Mouse (Mus musculus) erythroblast, embryonic 14.5 days (primary cell): Measurements from ENCODE around the gene Wdr74.

ENCODE experiments used
- GATA1 ChIP-seq: IDR thresholded peaks from 2 replicates; pipeline ENCODE4 v1.6.1; 2012; ENCODE audit warnings: low read length, inconsistent platforms, mixed read lengths
- TAL1 ChIP-seq: IDR thresholded peaks from 3 replicates; pipeline ENCODE4 v1.6.1; 2012; ENCODE audit warnings: low read length, inconsistent platforms, mixed read lengths

DNA sequence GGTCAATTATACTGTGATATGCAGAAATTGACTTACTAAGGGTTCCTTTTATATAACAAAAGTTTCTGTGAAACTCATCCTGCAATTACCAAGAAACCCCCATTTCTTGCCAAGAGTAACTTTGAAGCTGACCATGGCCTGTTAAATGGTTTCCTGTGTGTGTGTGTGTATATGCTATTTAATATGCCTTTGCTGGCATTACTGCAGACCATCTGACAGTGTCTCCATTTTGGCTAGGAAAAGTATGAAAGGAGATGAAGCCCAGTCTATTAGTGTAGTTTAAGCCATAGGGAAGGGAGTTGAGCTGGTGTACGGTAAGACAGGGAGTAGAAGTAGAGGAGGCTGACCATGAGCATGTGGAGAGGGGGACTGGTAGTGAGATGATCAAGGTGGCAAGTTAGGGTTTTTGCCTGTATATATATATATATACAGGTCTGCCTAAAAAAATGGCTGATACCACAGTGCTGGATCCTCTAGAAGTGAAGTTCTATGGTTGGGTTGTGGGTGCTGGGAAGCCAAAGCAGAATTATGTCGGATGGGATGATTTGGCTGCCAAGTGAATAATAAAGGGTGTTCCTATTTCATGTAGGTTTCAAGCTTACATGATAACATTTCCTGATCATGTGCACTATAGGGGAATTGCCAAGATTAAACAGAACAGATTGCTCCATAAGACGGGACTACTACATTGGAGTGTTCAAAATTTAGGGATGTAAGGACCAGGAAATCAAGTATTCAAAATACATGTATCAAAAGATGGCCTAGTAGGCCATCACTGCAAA, 8.8 kb upstream of the Wdr74 start:
- TF ChIP-seq GATA1 = no peak
- no peak for TF ChIP-seq TAL1
